Mouse (Mus musculus) forebrain, embryonic 12.5 days (tissue): ENCODE measurements around the gene Cstf1. TPM values are rescaled to one million over a fixed set of nuclear protein-coding genes. Genes with fewer than 3 reads are reported as not detected.

Source experiments
- ATAC-seq: fragments of 200-750 bp; cut with Nextera tagmentation; 2 replicates; pipeline ENCODE4 v1.8.0; 2017; ENCODE audit warnings: moderate TSS enrichment; ENCODE audit not compliant: low FRiP score
- H3K27ac ChIP-seq: fragments of 300-500 bp; sonication (generic); 2 replicates; pipeline ENCODE4 v1.5.1; 2016; ENCODE audit warnings: mild to moderate bottlenecking
- H3K27me3 ChIP-seq: fragments of 300-500 bp; sonication (generic); 2 replicates; pipeline ENCODE4 v1.6.1; 2016; ENCODE audit warnings: mild to moderate bottlenecking
- H3K36me3 ChIP-seq: fragments of 300-500 bp; sonication (generic); replicated peaks from 2 replicates; pipeline ENCODE4 v1.6.1; 2016; ENCODE audit warnings: mild to moderate bottlenecking
- H3K4me1 ChIP-seq: fragments of 300-500 bp; sonication (generic); 2 replicates; pipeline ENCODE4 v1.6.1; 2016
- H3K4me2 ChIP-seq: fragments of 300-500 bp; sonication (generic); 2 replicates; pipeline ENCODE4 v1.6.1; 2016; ENCODE audit warnings: mild to moderate bottlenecking, moderate library complexity
- H3K4me3 ChIP-seq: fragments of 300-500 bp; sonication (generic); replicated peaks from 2 replicates; pipeline ENCODE4 v1.5.1; 2016; ENCODE audit warnings: mild to moderate bottlenecking
- H3K9ac ChIP-seq: fragments of 300-500 bp; sonication (generic); 2 replicates; pipeline ENCODE4 v1.6.1; 2016; ENCODE audit warnings: mild to moderate bottlenecking
- H3K9me3 ChIP-seq: fragments of 300-500 bp; sonication (generic); 2 replicates; pipeline ENCODE4 v1.6.1; 2016
- WGBS: fragments of 180-500 bp; shearing (Covaris S2); methylation state at CpG from one replicate; pipeline ENCODE4 v1.1.7; 2016; 5-methylcytosine and 5-hydroxymethylcytosine counted together
- polyA plus RNA-seq: library from polyadenylated mRNA; unstranded; fragments of >200 nt; fragmentation: Nextera tagmentation; extraction: Ambion mirVana; gene quantifications from 2 replicates; pipeline ENCODE4 v1.2.1, GENCODE M21; 2016

Cstf1 gene
- polyA plus RNA-seq, 1 experiment from 2014 or later: 44.1 TPM

- H3K4me2 ChIP-seq: no peak overlapping the region
- H3K9me3 ChIP-seq: no peaks in the 10 kb centered on the region
- 0 out of 2 replicates have a peak, but pooled peaks cover 4% of the 10 kb centered on the region for H3K27me3 ChIP-seq
- no peak for ATAC-seq
- no peak overlapping the region for H3K9ac ChIP-seq
- H3K27ac ChIP-seq: no peak overlapping the region
- no peak overlapping the region for H3K4me3 ChIP-seq
- WGBS: 84% methylated on average over 3 of the region's 3 CpGs
- peaks cover 3% of the 10 kb centered on the region for H3K4me1 ChIP-seq
- no peaks in the 10 kb centered on the region for H3K36me3 ChIP-seq
These were observed 34.5 kb downstream of the Cstf1 start for GRCm38 (mm10) chr2:172405011-172405410.

- 79% methylated on average over 4 of the region's 4 CpGs for WGBS
- Histone ChIP-seq H3K4me3 (no peak overlapping the region), H3K36me3 (no peaks in the 10 kb centered on the region), H3K27ac (no peak overlapping the region), H3K9me3 (no peaks in the 10 kb centered on the region), H3K4me2 (no peak overlapping the region), H3K27me3 (0 out of 2 replicates have a peak, but pooled peaks cover 4% of the 10 kb centered on the region), H3K9ac (no peak overlapping the region), H3K4me1 (no peaks in the 10 kb centered on the region)
- ATAC-seq: no peak
These were observed 35.7 kb downstream of the Cstf1 start for GRCm38 (mm10) chr2:172406173-172406572.

GRCm38 (mm10) chr2:172407499-172407898, 37.0 kb downstream of the Cstf1 start:
- Histone ChIP-seq H3K9me3 (no peaks in the 10 kb centered on the region), H3K27ac (no peak overlapping the region), H3K36me3 (no peaks in the 10 kb centered on the region), H3K27me3 (0 out of 2 replicates have a peak, but pooled peaks cover 4% of the 10 kb centered on the region), H3K4me1 (peaks cover 2% of the 10 kb centered on the region), H3K4me2 (no peak overlapping the region), H3K9ac (no peak overlapping the region), H3K4me3 (no peak overlapping the region)
- no peak for ATAC-seq
- 83% methylated on average over 2 of the region's 2 CpGs for WGBS

- 81% methylated on average over 2 of the region's 2 CpGs for WGBS
- Histone ChIP-seq H3K36me3 (no peaks in the 10 kb centered on the region), H3K9ac (no peak overlapping the region), H3K4me2 (no peak overlapping the region), H3K4me3 (no peak overlapping the region), H3K9me3 (no peaks in the 10 kb centered on the region), H3K27me3 (0 out of 2 replicates have a peak, but pooled peaks cover 4% of the 10 kb centered on the region), H3K27ac (no peak overlapping the region), H3K4me1 (peaks cover 7% of the 10 kb centered on the region)
- ATAC-seq: no peak
These were observed 40.2 kb downstream of the Cstf1 start for GRCm38 (mm10) chr2:172410686-172411085.

- no peak for ATAC-seq
- peaks cover 7% of the 10 kb centered on the region for H3K4me1 ChIP-seq
- H3K9me3 ChIP-seq: no peaks in the 10 kb centered on the region
- no peak overlapping the region for H3K4me3 ChIP-seq
- 86% methylated on average over 11 of the region's 11 CpGs for WGBS
- no peak overlapping the region for H3K9ac ChIP-seq
- H3K27me3 ChIP-seq: 0 out of 2 replicates have a peak, but pooled peaks cover 4% of the 10 kb centered on the region
- no peak overlapping the region for H3K27ac ChIP-seq
- H3K4me2 ChIP-seq: no peak overlapping the region
- H3K36me3 ChIP-seq: no peaks in the 10 kb centered on the region
These were observed 40.6 kb downstream of the Cstf1 start for GRCm38 (mm10) chr2:172411091-172411490.

- no peak for ATAC-seq
- Histone ChIP-seq H3K9ac (no peak overlapping the region), H3K9me3 (no peaks in the 10 kb centered on the region), H3K27me3 (0 out of 2 replicates have a peak, but pooled peaks cover 4% of the 10 kb centered on the region), H3K4me1 (peaks cover 7% of the 10 kb centered on the region), H3K27ac (no peak overlapping the region), H3K4me2 (no peak overlapping the region), H3K4me3 (no peak overlapping the region), H3K36me3 (no peaks in the 10 kb centered on the region)
- 17% methylated on average over 9 of the region's 9 CpGs for WGBS
These were observed 42.0 kb downstream of the Cstf1 start for GRCm38 (mm10) chr2:172412454-172412853.

- Histone ChIP-seq H3K4me1 (peaks cover 7% of the 10 kb centered on the region), H3K9me3 (no peaks in the 10 kb centered on the region), H3K36me3 (no peaks in the 10 kb centered on the region), H3K27ac (no peak overlapping the region), H3K9ac (no peak overlapping the region), H3K27me3 (no peaks in the 10 kb centered on the region), H3K4me3 (no peak overlapping the region), H3K4me2 (no peak overlapping the region)
- 34% methylated on average over 4 of the region's 4 CpGs for WGBS
- no peak for ATAC-seq
These were observed 42.8 kb downstream of the Cstf1 start for GRCm38 (mm10) chr2:172413273-172413672.

GRCm38 (mm10) chr2:172413894-172414293, 43.4 kb downstream of the Cstf1 start:
- Histone ChIP-seq H3K4me3 (no peak overlapping the region), H3K4me1 (peaks cover 7% of the 10 kb centered on the region), H3K27me3 (no peaks in the 10 kb centered on the region), H3K9me3 (no peaks in the 10 kb centered on the region), H3K27ac (no peak overlapping the region), H3K36me3 (no peaks in the 10 kb centered on the region), H3K4me2 (no peak overlapping the region), H3K9ac (no peak overlapping the region)
- WGBS: 60% methylated on average over 5 of the region's 5 CpGs
- no peak for ATAC-seq

GRCm38 (mm10) chr2:172416218-172416617, 45.7 kb downstream of the Cstf1 start:
- H3K36me3 ChIP-seq: no peaks in the 10 kb centered on the region
- no peaks in the 10 kb centered on the region for H3K9me3 ChIP-seq
- H3K27me3 ChIP-seq: no peaks in the 10 kb centered on the region
- WGBS: 59% methylated on average over 12 of the region's 12 CpGs
- H3K4me3 ChIP-seq: no peak overlapping the region
- ATAC-seq: no peak
- no peak overlapping the region for H3K4me2 ChIP-seq
- peaks cover 7% of the 10 kb centered on the region for H3K4me1 ChIP-seq
- H3K27ac ChIP-seq: no peak overlapping the region
- H3K9ac ChIP-seq: no peak overlapping the region

GRCm38 (mm10) chr2:172416876-172417275, 46.4 kb downstream of the Cstf1 start:
- no peak overlapping the region for H3K4me3 ChIP-seq
- no peaks in the 10 kb centered on the region for H3K36me3 ChIP-seq
- H3K27ac ChIP-seq: no peak overlapping the region
- no peak overlapping the region for H3K4me2 ChIP-seq
- WGBS: 88% methylated on average over 5 of the region's 5 CpGs
- no peaks in the 10 kb centered on the region for H3K9me3 ChIP-seq
- H3K4me1 ChIP-seq: peaks cover 7% of the 10 kb centered on the region
- no peak for ATAC-seq
- no peak overlapping the region for H3K9ac ChIP-seq
- no peaks in the 10 kb centered on the region for H3K27me3 ChIP-seq

- Histone ChIP-seq H3K36me3 (no peaks in the 10 kb centered on the region), H3K9me3 (no peaks in the 10 kb centered on the region), H3K9ac (no peak overlapping the region), H3K4me3 (no peak overlapping the region), H3K27me3 (no peaks in the 10 kb centered on the region; the same call in 1 of the 2 replicates), H3K4me2 (no peak overlapping the region), H3K27ac (no peak overlapping the region), H3K4me1 (no peaks in the 10 kb centered on the region)
- no peak for ATAC-seq
- WGBS: 88% methylated on average over 5 of the region's 5 CpGs
These were observed 47.7 kb downstream of the Cstf1 start for GRCm38 (mm10) chr2:172418208-172418607.

GRCm38 (mm10) chr2:172430609-172431008, 60.1 kb downstream of the Cstf1 start:
- Histone ChIP-seq H3K4me3 (no peak overlapping the region), H3K4me1 (no peaks in the 10 kb centered on the region), H3K36me3 (no peaks in the 10 kb centered on the region), H3K9me3 (no peaks in the 10 kb centered on the region), H3K27me3 (peaks cover 4% of the 10 kb centered on the region; the same call in 1 of the 2 replicates), H3K4me2 (no peak overlapping the region), H3K27ac (no peak overlapping the region), H3K9ac (no peak overlapping the region)
- ATAC-seq: no peak
- 90% methylated on average over 1 of the region's 1 CpGs for WGBS
